Mouse (Mus musculus) CD8-positive naive resting alpha-beta T cell, adult 2 months (primary cell): ENCODE results near the gene S100a3.
A peak's percentile ranks its signal among the peaks of the same experiment; 100 is the strongest.

Source experiments
- DNase-seq, 2 experiments: peaks; one replicate each; pipeline ENCODE4 v3.0.0; 2022; ENCODE audit warnings: low read depth in 2 of 2, low spot score in 2 of 2

The S100a3 gene

DNA sequence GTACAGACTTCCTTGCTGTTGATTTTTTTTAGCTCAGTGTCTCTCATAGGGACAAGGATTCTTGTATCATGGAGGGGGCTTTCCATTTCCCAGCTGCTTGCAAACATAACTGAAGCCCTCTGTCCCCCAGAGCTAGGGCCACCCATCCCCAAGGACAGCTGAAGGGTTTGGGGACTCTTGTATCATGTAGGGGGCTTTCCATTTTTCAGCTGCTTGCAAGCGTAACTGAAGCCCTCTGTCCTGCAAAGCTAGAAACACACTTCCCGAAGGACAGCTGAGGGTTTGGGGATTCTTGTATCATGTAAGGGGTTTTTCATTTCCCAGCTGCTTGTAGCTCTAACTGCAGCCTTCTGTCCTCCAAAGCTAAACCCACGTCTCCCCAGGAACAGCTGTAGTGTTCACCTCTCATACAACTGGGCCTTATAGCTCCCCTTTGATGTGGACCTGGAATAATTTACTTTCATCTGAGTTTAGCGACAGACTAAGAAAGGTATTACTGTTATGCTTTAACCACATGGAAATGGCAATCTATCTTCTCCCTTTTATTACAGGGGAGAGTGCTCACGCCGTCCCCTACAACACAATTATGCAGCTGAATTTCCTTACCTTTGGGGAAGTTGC, at the start of gene S100a3:
Gene S100a3 (plus strand): TSS at position 571 of the 621 bp plus-strand sequence.
- no peak for DNase-seq

DNA sequence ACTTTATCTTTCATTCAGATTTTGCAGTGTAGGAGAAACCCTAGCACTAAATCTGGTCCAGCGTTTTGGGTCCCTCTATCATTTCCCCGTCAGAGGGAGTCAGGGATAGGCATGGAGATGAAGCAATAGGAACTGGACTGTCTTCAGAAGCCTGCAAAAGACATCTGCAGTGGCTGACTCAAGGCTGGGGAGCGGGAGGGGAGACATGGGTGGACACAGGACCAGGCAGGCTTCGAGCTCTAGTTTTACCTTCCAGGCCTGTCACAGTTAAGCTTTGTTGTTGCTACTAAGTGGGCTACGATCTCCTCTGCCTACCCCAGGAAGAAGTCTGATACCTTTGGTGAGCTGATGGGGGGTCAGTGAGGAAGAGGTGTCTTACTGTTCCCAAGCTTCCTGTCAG, 48.1 kb upstream of the S100a3 start:
- no peak for DNase-seq

DNA sequence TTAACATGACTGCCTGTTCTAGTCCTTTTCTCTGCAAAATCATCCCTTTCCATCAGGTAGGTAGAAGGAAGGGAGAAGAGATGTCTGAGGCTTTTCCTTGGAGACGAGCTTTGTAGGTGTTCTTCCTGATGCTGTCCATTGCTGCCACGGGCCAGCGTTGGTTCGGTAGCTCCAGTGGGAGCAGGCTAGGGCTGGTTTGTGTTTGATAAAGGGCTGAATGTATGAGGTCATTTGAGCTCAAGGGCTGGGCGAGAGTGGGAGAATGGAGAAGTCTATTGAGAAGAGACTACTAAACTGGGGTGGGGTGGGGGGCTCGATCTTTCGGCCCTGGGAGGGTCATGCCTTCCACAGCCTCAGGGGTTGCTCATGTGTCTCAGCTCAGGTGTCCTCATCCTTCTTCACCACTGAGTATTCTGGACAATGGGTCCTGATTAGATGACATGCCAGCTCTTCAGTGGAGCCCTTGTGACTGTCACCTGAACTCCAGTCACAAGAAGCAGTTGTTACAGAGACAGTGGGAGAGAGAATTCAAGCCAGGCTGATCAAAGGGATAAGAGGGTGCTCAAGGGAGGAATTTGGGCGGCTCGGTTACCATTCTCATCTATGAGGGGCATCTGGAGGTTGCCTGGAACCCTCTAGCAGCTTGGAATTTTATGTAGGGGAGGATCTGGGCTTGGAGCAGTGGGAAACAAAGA, 47.3 kb upstream of the S100a3 start:
- no peak for DNase-seq

DNA sequence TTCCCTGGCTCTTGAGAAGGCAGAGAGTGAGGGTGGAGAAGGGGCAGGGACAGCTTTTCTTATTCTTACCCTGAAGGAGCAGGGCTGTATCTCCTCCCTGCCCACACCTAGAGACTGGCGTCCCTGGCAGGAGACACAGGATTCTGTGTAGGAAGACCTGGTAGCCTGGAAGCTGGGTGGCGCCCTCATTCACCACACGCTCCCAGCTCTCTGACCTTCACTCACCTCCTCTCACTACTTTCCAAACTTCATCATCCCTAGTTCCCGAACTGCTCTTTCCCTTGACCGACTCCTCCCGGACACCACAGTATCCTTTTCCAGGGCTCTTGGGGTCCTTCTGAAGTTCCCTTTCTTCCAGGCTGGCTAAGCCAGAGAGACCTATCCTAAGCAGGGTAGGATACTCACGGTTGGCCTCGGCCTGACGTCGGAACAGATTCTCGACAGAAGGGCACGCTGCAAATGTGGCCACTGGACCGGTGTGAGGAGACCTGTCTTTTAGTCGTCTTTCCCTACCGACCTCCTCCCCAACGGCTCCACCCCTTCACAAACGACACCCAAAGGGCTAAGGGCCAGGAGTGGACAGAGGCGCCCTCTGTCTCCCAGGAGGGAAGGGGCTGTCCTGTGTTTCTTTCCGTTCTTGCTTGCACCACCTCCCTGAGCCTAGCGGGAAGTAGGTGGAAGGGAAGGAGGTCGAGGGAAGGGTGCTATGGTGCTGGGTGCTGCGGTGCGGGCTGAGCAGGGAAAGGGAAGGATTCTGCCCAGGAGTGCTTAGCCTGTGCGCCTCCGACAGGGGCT, 46.4 kb upstream of the S100a3 start, which contains the start of the genes S100a1 and S100a13:
Gene S100a1 (minus strand): TSS at position 597 of the 795 bp plus-strand sequence.
Gene S100a13 (plus strand): TSS at position 640 of the 795 bp plus-strand sequence.
- no peak for DNase-seq

DNA sequence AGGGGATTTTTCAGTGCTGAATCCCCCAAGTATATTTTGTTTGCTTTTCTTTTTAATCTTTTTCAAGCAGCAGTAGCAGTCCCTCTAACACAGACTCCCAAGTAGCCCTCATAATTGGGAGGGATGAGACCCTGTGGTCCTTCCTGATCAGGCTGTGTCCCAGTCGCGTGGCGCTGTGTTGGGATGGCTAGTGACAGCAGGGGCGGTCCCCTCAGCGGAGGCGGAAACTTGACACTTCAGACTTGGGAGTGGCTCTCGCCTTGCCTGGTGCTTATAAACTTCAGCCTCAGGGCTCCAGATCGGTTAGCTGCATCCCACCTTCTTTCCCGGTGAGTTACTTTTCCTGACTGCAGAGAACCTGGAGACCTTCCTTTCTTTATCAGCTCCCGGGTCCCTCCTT, 45.7 kb upstream of the S100a3 start:
- peak; percentile 35 to 40 for DNase-seq

DNA sequence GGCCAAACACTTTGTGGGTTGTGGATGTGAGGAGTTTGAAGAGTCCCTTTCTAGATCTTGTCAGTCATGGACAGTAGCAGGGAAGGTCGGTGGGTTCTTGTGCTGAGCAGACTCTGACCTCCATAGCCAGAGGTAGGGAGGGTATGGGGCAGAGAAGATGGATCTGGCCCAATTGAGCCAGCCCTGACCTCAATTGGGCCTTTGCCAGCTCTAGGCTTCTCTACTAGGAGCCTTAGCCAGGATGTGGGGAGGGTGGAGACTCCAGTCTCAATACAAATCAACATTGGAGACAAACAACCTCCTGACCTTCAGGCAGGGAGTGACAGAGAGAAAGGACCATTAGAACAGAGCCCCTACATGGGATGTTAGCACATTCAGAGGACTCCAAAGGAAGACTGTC, 45.1 kb upstream of the S100a3 start:
- peak in 1 of 2 experiments; percentile 11 for DNase-seq

DNA sequence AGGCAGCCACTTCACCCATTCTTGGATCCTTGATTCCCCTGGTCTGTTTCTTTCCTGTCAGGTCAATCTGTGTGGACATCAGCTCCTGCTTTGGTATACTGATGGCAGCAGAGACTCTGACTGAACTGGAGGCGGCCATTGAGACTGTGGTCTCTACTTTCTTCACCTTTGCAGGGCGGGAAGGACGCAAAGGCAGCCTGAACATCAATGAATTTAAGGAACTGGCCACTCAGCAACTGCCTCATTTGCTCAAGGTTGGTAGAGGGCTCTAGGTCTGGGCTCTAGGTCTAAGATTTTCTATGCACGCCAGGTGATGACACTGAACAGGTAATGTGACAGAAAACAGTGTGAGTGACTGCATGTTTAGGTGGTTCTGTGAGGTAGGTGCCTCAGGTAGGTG, 44.6 kb upstream of the S100a3 start:
- DNase-seq, result no peak

DNA sequence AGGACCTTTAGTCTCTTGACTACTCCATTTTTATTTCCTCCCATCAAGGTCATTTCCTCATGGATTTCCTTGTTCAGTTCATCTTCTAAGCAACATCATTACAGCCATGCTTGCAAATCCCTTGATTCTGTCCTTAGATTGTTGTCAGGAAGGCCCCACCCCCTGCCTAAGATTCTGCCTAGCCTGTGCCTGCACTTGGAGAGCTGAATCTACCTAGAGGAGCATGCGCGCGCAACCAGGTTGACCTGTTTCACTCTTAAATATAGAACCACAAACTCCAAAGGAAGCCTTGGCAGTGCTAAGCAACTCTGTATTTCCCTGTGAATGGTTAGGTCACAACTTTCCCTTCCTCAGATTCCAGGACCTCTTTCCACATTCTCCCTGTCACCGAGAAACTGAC, 42.7 kb upstream of the S100a3 start:
- no peak for DNase-seq

DNA sequence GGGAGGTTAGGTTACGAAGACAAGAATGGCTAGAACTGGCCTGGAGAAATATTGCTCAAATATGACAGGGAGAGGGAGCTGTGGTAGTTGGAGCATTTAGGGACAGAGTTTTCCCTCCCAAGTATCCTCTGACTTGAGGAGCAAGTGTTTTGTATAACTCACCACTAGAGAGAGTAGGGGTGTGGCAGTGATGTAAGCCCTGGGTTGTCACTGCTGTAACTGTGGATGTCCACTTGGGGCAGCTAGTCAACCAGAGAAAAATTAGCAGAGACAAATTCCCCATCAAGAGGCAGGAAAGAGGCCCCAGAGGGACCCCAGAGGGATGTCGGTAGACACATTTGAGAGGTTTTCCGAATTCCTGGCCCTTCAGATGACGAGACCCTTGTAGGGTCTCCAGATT, 35.0 kb upstream of the S100a3 start:
- DNase-seq, result peak in 1 of 2 experiments; percentile 11

DNA sequence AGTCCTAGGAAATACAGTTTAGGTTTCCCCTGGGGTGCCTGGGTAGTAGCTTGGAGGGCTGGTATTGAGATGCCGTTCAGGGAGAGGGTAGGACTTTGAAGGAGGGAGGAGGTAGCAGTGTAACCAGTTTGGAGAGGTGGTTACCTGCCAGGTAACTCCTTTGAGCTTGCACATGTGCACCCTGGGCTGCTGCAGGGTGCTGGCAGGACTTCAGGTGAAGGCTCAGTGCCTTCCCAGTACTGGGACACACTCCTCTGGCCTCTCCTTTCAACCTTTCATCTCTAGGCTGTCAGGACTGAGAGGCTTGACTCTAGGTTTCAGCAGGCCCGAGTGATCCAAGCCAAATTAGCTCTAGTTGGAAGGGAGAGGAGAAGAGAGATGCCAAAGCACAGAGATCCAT, 34.3 kb upstream of the S100a3 start:
- no peak for DNase-seq

DNA sequence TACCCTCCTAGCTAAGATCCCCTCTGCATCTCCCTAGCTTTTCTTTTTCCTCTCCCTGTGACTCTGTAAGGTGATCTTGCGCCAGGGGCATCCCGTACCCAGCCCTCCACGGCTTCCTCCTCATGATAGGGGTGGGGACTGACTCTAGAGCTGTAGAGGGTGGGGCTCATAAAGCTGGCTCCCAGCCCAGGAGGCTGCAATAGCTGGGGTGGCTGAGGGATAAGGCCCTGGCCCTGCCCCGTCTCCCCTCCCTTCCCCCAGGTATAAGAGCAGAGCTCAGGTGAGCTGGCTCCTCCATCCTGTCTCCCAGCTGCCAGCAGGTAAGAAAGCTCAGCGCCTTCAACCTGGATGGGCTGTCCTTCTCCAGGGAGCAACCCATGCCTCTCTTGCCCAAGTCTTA, 33.8 kb upstream of the S100a3 start, which contains the start of gene S100a14:
Gene S100a14 (plus strand): TSS at position 277 of the 400 bp plus-strand sequence.
- no peak for DNase-seq

DNA sequence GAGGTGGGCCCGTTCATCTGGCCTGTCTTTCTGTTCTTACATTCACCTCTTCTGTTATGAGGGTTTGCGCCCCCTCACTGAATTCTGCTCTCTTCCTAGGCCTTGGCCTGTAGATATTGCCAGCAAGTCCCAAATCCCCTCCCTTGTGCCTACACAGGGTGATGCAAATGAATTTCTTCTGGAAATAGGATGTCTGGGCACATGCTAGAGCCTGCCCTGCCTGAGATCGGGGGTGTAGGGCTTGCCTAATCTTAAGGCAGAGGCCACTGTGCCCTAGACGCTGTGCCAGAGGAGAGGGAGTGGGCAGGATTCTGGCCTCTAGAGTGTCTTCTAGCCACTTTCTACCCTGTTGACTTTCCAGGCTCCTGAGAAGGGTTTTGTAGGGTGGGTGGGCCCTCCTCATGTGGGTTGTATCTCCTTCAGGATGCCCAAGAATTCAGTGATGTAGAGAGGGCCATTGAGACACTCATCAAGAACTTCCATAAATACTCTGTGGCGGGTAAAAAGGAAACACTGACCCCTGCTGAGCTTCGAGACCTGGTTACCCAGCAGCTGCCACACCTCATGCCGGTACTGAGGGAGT, 33.0 kb upstream of the S100a3 start:
- DNase-seq, result no peak

DNA sequence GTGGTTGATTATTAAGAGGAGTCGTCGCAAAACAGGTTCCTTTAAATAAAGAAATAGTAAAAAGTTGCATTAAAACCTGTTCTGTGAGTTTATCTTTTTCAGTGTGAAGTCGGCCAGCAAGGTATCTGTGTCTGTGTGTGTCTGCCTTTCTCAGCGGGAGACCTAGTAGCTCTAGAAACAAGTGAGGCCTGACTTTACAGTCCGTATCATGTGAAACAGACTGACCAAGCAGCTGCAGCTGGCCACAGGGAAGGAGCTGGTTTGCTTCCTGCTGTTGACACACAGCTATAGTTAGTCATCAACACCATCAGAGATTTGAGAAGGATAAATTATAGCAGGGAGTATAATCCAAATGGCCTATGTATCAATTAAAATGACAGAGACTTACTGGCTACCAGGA, 28.7 kb upstream of the S100a3 start:
- no peak for DNase-seq

DNA sequence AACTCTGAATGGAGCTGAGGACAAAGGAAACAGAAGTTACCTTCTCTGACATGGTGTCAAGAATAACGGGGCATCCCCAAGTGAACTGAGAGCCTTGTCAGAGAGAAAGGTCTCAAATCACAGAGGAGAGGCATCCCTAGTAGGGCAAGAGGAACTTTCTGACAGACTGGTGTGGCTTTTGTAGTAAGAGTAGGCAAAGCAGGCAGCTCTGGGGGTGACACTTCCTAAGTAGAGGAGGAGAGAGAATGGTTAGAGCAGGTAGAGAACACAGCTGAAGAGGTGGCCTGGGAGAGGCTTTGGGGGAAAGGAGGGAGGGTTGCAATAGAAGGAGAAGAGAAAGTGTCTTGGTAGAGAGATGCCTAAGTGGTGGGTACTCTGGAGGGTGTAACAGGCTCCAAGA, 24.9 kb upstream of the S100a3 start:
- no peak for DNase-seq

DNA sequence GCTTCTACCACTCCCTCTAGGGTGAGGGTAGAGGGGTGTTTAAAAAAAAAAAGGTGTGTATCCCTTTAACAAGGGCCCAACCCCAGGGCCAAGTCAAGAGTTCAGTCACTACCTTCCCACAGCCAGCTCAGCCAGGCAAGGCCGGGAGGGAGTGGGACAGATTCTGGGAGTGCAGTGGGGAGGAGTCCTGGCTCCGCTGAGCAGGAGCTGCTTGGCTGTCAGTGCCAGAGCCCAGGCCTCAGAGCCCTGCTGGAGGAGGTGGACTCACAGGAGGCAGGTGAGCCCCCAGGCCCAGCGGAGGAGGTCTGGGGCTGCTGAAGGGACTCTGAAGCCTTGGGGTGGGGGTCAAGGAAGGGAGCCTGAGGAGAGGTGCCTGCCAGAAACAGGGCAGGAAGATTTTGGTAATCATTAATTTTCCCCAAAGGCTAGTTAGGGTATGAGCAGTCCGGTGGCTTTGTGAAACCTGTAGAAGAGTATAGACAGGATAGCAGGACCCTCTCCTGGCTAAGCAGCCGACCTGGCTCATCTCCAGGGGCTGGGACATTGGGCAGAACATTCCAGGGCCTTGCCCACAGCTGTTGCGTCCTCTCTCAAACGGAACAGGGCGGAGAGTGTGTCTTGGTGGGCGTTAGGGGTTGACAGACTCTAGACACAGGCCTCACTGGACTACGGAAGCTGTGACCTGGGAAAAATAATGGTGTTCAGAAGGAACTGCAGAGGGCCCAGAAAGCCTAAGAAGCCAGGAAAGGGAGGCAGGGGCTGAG, 23.1 kb upstream of the S100a3 start, which contains the start of gene S100a16:
Gene S100a16 (plus strand): TSS at position 114 of the 764 bp plus-strand sequence.
- DNase-seq, result no peak

DNA sequence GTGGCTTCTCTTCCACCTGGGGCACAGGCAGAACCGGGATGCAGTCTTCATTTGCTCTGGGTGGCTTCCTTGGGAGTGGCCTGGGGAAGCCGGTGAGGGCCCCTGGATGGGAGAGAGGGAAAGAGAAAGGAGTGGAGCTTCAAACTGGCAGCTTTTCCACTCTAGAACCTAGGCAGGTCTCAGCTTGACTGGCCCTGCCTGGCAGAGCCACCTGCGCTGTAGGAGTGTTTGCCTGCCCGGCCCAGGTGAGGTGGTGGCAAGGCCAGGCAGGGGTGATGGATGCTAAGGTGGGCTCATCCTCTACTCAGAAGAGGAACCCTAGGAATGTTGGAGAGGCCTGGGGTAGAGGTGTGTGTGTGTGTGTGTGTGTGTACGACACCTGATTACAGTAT, 22.5 kb upstream of the S100a3 start:
- no peak for DNase-seq

DNA sequence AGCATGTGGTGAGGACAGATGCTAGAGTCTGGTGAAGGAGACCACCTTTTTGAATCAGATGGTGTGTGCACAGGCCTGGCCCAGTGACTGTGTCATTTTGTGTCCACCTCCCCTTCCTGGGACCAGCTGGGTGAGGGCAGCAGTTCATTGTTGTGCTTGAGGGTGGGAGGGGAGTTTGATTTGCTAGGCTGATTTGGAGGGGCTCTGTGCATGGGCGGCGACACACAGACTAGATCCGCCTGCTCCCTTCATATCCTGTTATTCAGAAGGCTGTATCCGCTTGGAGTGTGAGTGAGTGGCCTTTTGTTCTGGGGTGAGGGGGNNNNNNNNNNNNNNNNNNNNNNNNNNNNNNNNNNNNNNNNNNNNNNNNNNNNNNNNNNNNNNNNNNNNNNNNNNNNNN, 19.5 kb upstream of the S100a3 start:
- no peak for DNase-seq

DNA sequence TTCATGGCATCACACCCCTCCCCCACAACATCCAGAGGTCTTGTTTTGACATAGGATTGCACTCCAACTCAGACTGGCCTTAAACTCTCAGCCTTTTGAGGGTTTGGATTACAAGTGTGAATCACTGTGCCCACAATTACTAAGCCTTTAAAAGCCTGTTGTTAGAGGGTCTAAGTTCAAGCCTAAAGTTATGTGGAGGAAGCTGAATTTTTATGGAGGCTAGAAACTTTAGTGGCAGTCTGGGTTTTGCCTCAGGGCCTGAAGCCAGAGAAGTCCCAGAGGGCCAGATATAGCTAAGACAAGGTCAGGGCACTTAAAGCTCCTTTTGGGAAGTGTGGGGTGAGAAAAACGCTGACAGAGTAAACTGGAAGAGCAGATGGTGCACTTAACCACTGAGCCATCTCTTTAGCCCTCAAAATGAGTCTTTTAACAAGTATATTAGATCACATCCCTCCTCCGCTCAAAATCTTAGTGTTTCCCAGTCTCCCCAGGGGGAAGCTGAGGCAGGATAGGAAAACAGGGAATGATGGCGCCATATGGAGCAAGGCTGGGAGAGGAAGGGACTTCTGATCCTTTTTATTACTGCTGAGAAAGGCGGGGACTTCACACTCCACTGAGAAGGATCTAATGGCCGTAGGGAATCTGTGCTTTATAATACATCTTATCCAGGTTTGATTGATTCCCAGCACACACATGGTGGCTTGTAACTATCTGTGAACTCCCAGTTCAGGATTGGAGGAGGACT, 10.5 kb upstream of the S100a3 start:
- no peak for DNase-seq

DNA sequence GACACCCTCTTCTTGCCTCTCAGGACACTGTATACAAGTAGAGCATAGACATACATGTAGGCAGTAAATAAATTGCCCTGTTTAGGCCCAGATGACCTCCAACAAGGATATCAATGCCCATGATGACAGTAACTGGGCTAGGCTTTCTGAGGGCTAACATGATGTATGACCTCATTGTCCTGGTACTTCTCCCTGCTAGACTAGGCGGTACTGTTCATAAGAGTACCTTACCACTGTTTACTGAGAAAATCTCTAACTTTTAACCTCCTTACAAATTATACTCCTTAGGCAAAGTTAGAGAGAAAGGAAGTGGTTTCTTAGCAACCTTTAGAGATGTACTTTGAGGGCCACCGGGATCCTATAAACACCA, 10.0 kb upstream of the S100a3 start:
- no peak for DNase-seq

DNA sequence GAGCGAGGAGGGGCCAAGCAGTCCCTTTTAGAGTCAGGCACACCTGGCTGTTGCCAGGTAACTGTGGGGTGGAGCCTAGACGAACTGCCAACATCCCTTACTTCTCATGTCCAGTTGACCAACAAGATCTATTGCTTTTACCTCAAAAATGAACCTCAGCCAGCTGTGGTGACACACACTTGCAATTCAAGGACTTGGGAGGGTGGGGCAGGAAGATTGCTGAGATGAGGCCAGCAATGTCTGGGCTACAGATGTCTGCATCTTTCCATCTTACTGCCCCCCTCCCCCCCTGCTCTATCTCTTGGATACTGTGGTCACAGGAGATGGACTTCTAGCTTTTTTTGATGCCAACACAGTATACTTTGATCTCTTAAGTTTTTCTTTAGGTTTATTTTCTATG, 8.1 kb upstream of the S100a3 start:
- no peak for DNase-seq
